In the genomic region with DNA sequence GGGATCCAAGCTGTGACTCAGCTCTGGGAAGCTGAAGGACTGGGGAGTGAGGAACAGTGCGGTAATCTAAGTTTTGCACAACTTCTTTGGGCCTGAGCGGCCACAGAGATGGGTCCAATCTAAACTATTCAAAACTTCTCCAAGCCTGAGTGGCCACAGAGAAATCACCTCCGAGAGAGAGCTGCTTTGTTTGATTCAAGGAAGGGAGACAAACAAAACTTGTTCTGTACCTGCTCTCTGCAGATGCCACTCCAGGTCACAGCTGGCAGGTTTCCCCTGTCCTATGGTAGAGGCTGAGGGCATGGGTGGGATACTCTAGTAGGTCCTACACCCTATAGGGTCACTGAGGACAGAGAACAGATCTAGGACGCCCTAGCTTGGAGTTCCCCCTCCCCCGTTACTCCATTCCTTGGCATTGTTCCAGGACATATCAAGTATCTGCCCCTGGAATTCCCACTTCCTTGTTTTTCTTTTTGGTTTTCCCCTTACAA, we compare ENCODE assay signal across 8 mouse cellular contexts.
DNase-seq lines count a peak whose midpoint lies in the region; ATAC-seq and TF ChIP-seq lines count a peak whose summit lies in the region.

No protein-coding gene starts in this region.

- no peak for TF ChIP-seq CTCF in hindbrain, postnatal 0 days (IDR thresholded peaks at IDR 0.05; ENCODE audit: low read depth)

- no peak overlapping the region for H3K4me3 ChIP-seq in embryonic facial prominence, embryonic 12.5 days
- no peak overlapping the region for H3K4me3 ChIP-seq in hindbrain, postnatal 0 days (ENCODE audit: low read length)
- H3K4me3 ChIP-seq in neural tube, embryonic 12.5 days = no peak overlapping the region

- H3K9ac ChIP-seq in embryonic facial prominence, embryonic 12.5 days = no peak overlapping the region
- H3K9ac ChIP-seq in hindbrain, postnatal 0 days (replicated peaks; ENCODE audit: low read length) = no peak overlapping the region
- H3K9ac ChIP-seq in neural tube, embryonic 12.5 days = no peak overlapping the region

- H3K9me3 ChIP-seq in embryonic facial prominence, embryonic 12.5 days = no peaks in the 10 kb centered on the region
- H3K9me3 ChIP-seq in hindbrain, postnatal 0 days (ENCODE audit: low read length) = no peaks in the 10 kb centered on the region
- no peaks in the 10 kb centered on the region for H3K9me3 ChIP-seq in neural tube, embryonic 12.5 days

- no peaks in the 10 kb centered on the region for H3K36me3 ChIP-seq in embryonic facial prominence, embryonic 12.5 days
- H3K36me3 ChIP-seq in hindbrain, postnatal 0 days (ENCODE audit: insufficient read depth, low read length) = no peaks in the 10 kb centered on the region
- H3K36me3 ChIP-seq in neural tube, embryonic 12.5 days = no peaks in the 10 kb centered on the region

- WGBS in embryonic facial prominence, embryonic 12.5 days = 45% methylated on average over 5 of the region's 5 CpGs
- 50% methylated on average over 5 of the region's 5 CpGs for WGBS in hindbrain, postnatal 0 days
- WGBS in neural tube, embryonic 12.5 days = 57% methylated on average over 5 of the region's 5 CpGs

- intact Hi-C loops in left cerebral cortex, postnatal 10 days (cut with DNase I) = no loop called here

- H3K27me3 ChIP-seq in embryonic facial prominence, embryonic 12.5 days = no peaks in the 10 kb centered on the region
- H3K27me3 ChIP-seq in hindbrain, postnatal 0 days (ENCODE audit: insufficient read depth, low read length) = no peaks in the 10 kb centered on the region
- H3K27me3 ChIP-seq in neural tube, embryonic 12.5 days (replicated peaks) = no peaks in the 10 kb centered on the region

- ATAC-seq in embryonic facial prominence, embryonic 12.5 days (ENCODE audit: insufficient number of reproducible peaks, insufficient read depth, low FRiP score, low TSS enrichment) = no peak
- no peak for ATAC-seq in hindbrain, postnatal 0 days
- no peak for ATAC-seq in neural tube, embryonic 12.5 days (ENCODE audit: low FRiP score, low read depth)

- H3K4me2 ChIP-seq in embryonic facial prominence, embryonic 12.5 days (replicated peaks) = 0 out of 2 replicates have a peak overlapping the region, but pooled peaks have one; percentile 12
- peak overlapping the region; percentile 24; the same call in 1 of the 2 replicates for H3K4me2 ChIP-seq in hindbrain, postnatal 0 days (ENCODE audit: low read depth, low read length)
- H3K4me2 ChIP-seq in neural tube, embryonic 12.5 days (replicated peaks) = peak overlapping the region; percentile 65

- H3K4me1 ChIP-seq in embryonic facial prominence, embryonic 12.5 days = peaks cover 56% of the 10 kb centered on the region
- H3K4me1 ChIP-seq in hindbrain, postnatal 0 days (ENCODE audit: insufficient read depth, low read length) = peaks cover 24% of the 10 kb centered on the region; the same call in 1 of the 2 replicates
- H3K4me1 ChIP-seq in neural tube, embryonic 12.5 days = peaks cover 56% of the 10 kb centered on the region

- DNase-seq in lung, adult 18-20 months = peak; percentile 50 to 74
- DNase-seq in lung, postnatal 14 days = no peak
- DNase-seq in hindbrain, postnatal 0 days (ENCODE audit: low spot score) = no peak
- no peak for DNase-seq in yolk sac, embryonic 10.5 days (ENCODE audit: low spot score)
- DNase-seq in left cerebral cortex, postnatal 10 days (ENCODE audit: extremely low spot score in 1 of 2, low spot score in 2 of 2) = no peak
- no peak for DNase-seq in T-cell, adult 2 months (ENCODE audit: low spot score)

- H3K27ac ChIP-seq in embryonic facial prominence, embryonic 12.5 days = peak overlapping the region; percentile 18
- no peak overlapping the region; the same call in 1 of the 2 replicates for H3K27ac ChIP-seq in hindbrain, postnatal 0 days
- H3K27ac ChIP-seq in neural tube, embryonic 12.5 days = no peak overlapping the region

Comparison
In these comparisons a context has a peak if more than half of its experiments do, and no peak if none do; other contexts are left out.
1. DNase-seq: peak in lung, adult 18-20 months (2 of 2); none in lung, postnatal 14 days (single experiment), hindbrain, postnatal 0 days (single experiment), yolk sac, embryonic 10.5 days (single experiment), left cerebral cortex, postnatal 10 days (0 of 2) and T-cell, adult 2 months (single experiment).
2. H3K4me2 ChIP-seq: peak in every context shown above with its lines; median percentile 65 in neural tube, embryonic 12.5 days; 24 in hindbrain, postnatal 0 days; 12 in embryonic facial prominence, embryonic 12.5 days.